Mouse (Mus musculus) olfactory bulb, adult 2 months (tissue): ENCODE measurements around the gene Anks1b.

Experiments used
- CTCF ChIP-seq: fragments of 200-500 bp; IDR thresholded peaks from 2 replicates; pipeline ENCODE4 v1.5.1; 2012; ENCODE audit warnings: low read depth, mild to moderate bottlenecking, low read length, moderate library complexity; ENCODE audit not compliant: insufficient read depth
- POLR2A ChIP-seq: fragments of 200-500 bp; IDR thresholded peaks from 2 replicates; pipeline ENCODE4 v1.6.1; 2012; ENCODE audit warnings: mild to moderate bottlenecking, low read depth, low read length, moderate library complexity; ENCODE audit not compliant: insufficient read depth

- TF ChIP-seq CTCF: no peak
- TF ChIP-seq POLR2A: no peak
These were observed 845.4 kb downstream of the Anks1b start for GRCm38 (mm10) chr10:90718684-90719083.
